Mouse (Mus musculus): ENCODE results near the gene Ago3. TPM values are rescaled to one million over a fixed set of nuclear protein-coding genes. Genes with fewer than 3 reads are reported as not detected.

Ago3 gene
- polyA plus RNA-seq (2012; rRNA removed), result 10.9 and 11.5 TPM in 2 replicates

GRCm38 (mm10) chr4:126429347-126430079 is at the start of gene Ago3:
Gene Ago3 (minus strand): TSS chr4:126429556.
- DNase-seq (ENCODE audit: extremely low spot score in 1 of 2, low spot score in 1 of 2), result peak; percentile 82 to 95

- DNase-seq (ENCODE audit: extremely low spot score in 1 of 2, low spot score in 1 of 2), result no peak
Measured at GRCm38 (mm10) chr4:126473031-126473430, 43.7 kb upstream of the Ago3 start.

- DNase-seq (ENCODE audit: extremely low spot score in 1 of 2, low spot score in 1 of 2), result no peak
Measured at GRCm38 (mm10) chr4:126469334-126469733, 40.0 kb upstream of the Ago3 start.

- DNase-seq (ENCODE audit: extremely low spot score in 1 of 2, low spot score in 1 of 2), result peak in 1 of 2 experiments; percentile 66
Measured at GRCm38 (mm10) chr4:126468925-126469324, 39.6 kb upstream of the Ago3 start.

- DNase-seq (ENCODE audit: extremely low spot score in 1 of 2, low spot score in 1 of 2), result peak; percentile 84 to 97
Measured at GRCm38 (mm10) chr4:126468285-126468901, 39.0 kb upstream of the Ago3 start, which contains the start of gene Ago1. Gene Ago1 (minus strand): TSS chr4:126468583.

GRCm38 (mm10) chr4:126467721-126468284 is 38.4 kb upstream of the Ago3 start:
- peak in 1 of 2 experiments; percentile 50 for DNase-seq (ENCODE audit: extremely low spot score in 1 of 2, low spot score in 1 of 2)

GRCm38 (mm10) chr4:126466251-126466750 is 36.9 kb upstream of the Ago3 start:
- DNase-seq (ENCODE audit: extremely low spot score in 1 of 2, low spot score in 1 of 2), result no peak

GRCm38 (mm10) chr4:126465843-126466242 is 36.5 kb upstream of the Ago3 start:
- peak in 1 of 2 experiments; percentile 22 for DNase-seq (ENCODE audit: extremely low spot score in 1 of 2, low spot score in 1 of 2)

GRCm38 (mm10) chr4:126464892-126465235 is 35.5 kb upstream of the Ago3 start:
- no peak for DNase-seq (ENCODE audit: extremely low spot score in 1 of 2, low spot score in 1 of 2)

- DNase-seq (ENCODE audit: extremely low spot score in 1 of 2, low spot score in 1 of 2), result no peak
Measured at GRCm38 (mm10) chr4:126464189-126464891, 35.0 kb upstream of the Ago3 start.

- DNase-seq (ENCODE audit: extremely low spot score in 1 of 2, low spot score in 1 of 2), result no peak
Measured at GRCm38 (mm10) chr4:126455441-126455840, 26.1 kb upstream of the Ago3 start.

- DNase-seq (ENCODE audit: extremely low spot score in 1 of 2, low spot score in 1 of 2), result no peak
Measured at GRCm38 (mm10) chr4:126454547-126455254, 25.3 kb upstream of the Ago3 start.

GRCm38 (mm10) chr4:126450268-126450667 is 20.9 kb upstream of the Ago3 start:
- DNase-seq (ENCODE audit: extremely low spot score in 1 of 2, low spot score in 1 of 2), result no peak

- DNase-seq (ENCODE audit: extremely low spot score in 1 of 2, low spot score in 1 of 2), result no peak
Measured at GRCm38 (mm10) chr4:126447126-126447525, 17.8 kb upstream of the Ago3 start.

- no peak for DNase-seq (ENCODE audit: extremely low spot score in 1 of 2, low spot score in 1 of 2)
Measured at GRCm38 (mm10) chr4:126444528-126444927, 15.2 kb upstream of the Ago3 start.

GRCm38 (mm10) chr4:126438261-126438660 is 8.9 kb upstream of the Ago3 start:
- DNase-seq (ENCODE audit: extremely low spot score in 1 of 2, low spot score in 1 of 2), result no peak

- DNase-seq (ENCODE audit: extremely low spot score in 1 of 2, low spot score in 1 of 2), result peak in 1 of 2 experiments; percentile 46
Measured at GRCm38 (mm10) chr4:126436268-126436667, 6.9 kb upstream of the Ago3 start.

- no peak for DNase-seq (ENCODE audit: extremely low spot score in 1 of 2, low spot score in 1 of 2)
Measured at GRCm38 (mm10) chr4:126434094-126434493, 4.7 kb upstream of the Ago3 start.

- no peak for DNase-seq (ENCODE audit: extremely low spot score in 1 of 2, low spot score in 1 of 2)
Measured at GRCm38 (mm10) chr4:126433175-126433574, 3.8 kb upstream of the Ago3 start.

GRCm38 (mm10) chr4:126431746-126432145 is 2.4 kb upstream of the Ago3 start:
- no peak for DNase-seq (ENCODE audit: extremely low spot score in 1 of 2, low spot score in 1 of 2)

All from frontal cortex, adult 2 months (tissue).